Mouse (Mus musculus) layer of hippocampus, adult 18-20 months (tissue): ENCODE data around the gene Tgfb3. TPM values are rescaled to one million over a fixed set of nuclear protein-coding genes. Genes with fewer than 3 reads are reported as not detected.

Source experiments
- DNase-seq, 2 experiments: peaks; one replicate each; pipeline ENCODE4 v3.0.0; 2022; ENCODE audit warnings: low spot score in 2 of 2
- long read RNA-seq: library from polyadenylated mRNA; stranded (forward); transcript quantifications from one replicate; pipeline ENCODE4 v2.0.0, GENCODE M21; 2021
- total RNA-seq, 2 experiments: library from RNA; stranded (reverse); gene quantifications; 2 replicates each; pipeline ENCODE4 v1.2.3; 2021

Tgfb3 gene
- total RNA-seq: 10 to 100 TPM; 18.8 to 19.4 TPM
- long read RNA-seq, transcript Tgfb3-201 (7 exons, 3,383 nt): major isoform, 40 of 42 reads
- long read RNA-seq, partial matches to known transcripts: 2 of 42 reads
- long read RNA-seq, other reads (novel, unspliced or antisense): 0 of 42 reads

DNA sequence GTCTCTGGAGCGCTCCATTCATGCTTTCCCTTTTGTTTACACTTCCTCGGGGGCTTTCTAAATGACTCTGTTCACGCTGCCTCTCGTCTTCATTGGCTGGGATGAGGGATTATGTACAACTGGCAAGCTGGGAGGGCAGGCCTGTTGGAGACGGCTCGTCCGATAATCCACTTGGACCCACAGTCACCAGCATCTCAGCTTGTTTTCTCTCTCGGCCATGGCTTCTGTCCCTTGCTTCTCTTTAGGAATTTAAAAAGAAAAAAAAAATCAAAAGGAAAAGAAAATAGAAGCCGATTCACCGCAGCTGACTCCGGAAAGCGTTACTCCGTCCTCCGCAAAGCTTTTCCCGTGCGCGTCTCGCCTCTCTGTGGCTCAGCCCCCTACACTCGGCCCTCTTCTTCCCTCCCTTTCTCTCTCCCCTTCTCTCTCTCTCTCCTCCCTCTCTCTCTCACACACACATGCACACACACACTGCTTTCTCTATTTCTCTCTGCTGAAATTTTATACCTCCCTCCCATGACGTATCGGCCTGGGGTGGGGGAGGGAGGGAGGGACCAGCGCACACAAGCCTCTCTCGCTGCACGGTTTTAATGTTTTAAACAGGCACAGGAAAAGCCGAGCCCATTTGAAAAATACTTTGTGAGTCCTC, at the start of gene Tgfb3:
Tgfb3 (minus strand) TSS at position 489 of the 649 bp plus-strand sequence.
- peak in 1 of 2 experiments; percentile 58 for DNase-seq

- no peak for DNase-seq
Observed at GRCm38 (mm10) chr12:86128122-86128521, 49.3 kb upstream of the Tgfb3 start.

GRCm38 (mm10) chr12:86124016-86124415, 45.2 kb upstream of the Tgfb3 start:
- no peak for DNase-seq

GRCm38 (mm10) chr12:86116295-86116835, 37.5 kb upstream of the Tgfb3 start:
- no peak for DNase-seq

DNA sequence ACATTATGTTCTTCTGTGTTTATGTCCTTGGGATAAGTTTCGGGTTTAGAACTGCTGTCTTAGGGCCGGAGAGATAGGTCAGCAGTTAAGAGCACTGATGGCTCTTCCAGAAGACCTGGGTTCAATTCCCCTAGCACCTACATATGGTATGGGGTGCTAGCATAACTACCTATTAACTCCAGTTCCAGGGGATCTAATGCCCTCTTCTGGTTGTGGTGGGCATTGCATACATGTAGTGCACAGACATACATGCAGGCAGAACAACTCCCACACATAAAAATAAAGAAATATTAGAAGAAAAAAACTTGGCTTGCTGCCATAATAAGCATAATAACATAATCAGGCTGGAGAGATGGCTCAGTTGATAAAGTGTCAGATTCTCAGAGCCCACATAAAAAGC, 31.8 kb upstream of the Tgfb3 start:
- no peak for DNase-seq

DNA sequence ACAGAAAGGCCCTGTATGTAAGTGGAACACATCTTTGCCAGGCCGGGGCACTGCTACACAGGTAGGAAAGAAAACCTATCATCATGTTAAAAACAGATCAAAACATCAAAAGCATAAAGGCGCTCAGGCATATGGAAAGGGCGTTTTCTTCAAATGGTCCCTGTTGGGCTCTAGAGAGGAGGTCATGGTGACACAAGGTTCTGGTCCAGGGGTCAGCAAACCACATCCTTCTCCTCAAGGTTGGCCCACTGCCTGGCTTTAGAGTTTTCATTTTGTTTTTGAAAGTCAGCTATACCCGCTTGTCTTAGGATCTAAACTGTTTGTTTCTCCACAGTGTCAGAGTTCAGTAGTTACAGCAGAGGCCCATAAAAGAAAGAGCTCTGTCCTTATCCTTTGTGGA, 30.7 kb upstream of the Tgfb3 start:
- no peak for DNase-seq

- no peak for DNase-seq
Observed at GRCm38 (mm10) chr12:86107645-86108044, 28.8 kb upstream of the Tgfb3 start.

- no peak for DNase-seq
Observed at GRCm38 (mm10) chr12:86106086-86106485, 27.2 kb upstream of the Tgfb3 start.

DNA sequence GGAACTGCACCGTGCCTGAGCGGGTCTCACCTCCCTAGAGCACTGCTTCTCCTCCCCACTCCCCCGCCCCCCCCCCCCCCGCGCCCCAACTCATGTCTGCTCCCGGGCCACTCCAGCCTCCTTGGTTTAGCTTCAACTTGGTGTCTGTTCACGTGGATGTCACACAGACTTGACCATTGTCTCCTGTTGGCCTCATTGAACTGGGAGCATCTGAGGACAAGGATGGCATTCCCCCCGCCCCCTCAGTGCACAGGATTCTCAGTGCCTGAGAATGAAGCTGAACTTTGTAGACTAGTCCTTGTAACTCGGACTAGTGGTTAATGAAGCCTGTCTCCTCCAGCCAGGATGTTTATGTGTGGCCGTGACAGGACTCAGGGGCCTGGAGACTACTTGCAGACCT, 26.7 kb upstream of the Tgfb3 start:
- no peak for DNase-seq

GRCm38 (mm10) chr12:86104297-86104696, 25.5 kb upstream of the Tgfb3 start:
- DNase-seq: no peak

DNA sequence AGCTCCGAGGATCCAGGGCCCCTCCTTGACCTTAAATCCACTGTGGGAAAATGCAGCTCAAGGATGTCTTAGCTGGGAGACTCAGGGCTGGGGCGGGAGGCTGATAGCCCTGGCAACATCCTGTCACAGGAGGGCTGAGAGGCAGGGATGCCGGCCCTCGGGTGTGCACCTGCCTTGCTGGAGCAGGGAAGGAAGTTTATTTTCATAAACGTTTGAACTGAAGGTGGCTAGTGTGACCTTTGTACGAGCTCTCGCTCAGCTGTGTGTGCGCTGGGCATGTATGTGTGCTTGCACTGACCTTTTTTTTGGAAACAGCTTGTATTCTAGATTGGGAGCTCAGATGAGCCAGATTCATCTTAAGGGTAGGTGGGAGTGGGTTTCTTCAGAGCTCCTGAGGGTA, 25.0 kb upstream of the Tgfb3 start:
- DNase-seq: no peak

DNA sequence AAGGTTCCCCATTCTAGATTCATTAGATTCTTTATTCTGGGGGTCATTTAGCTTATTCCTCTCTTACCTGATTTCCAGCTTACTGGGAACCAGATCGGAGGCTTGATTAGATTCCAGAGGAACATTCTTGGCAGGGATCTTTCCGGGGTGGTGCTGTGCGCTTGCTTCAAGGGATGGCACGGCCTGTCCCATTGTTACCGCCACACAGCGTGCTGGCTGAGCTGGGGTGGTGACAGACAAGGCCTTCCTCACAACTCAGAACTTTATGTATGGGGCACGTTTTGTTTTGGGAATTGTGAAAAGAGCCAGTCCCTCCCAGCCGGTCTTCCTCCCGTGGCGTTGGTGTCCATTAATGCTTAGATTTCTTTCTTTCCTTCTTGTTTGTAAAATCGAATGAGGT, 24.6 kb upstream of the Tgfb3 start:
- peak in 1 of 2 experiments; percentile 67 for DNase-seq

- DNase-seq: peak in 1 of 2 experiments; percentile 46
Observed at GRCm38 (mm10) chr12:86102686-86103085, 23.8 kb upstream of the Tgfb3 start.

- DNase-seq: no peak
Observed at GRCm38 (mm10) chr12:86100711-86101110, 21.9 kb upstream of the Tgfb3 start.

DNA sequence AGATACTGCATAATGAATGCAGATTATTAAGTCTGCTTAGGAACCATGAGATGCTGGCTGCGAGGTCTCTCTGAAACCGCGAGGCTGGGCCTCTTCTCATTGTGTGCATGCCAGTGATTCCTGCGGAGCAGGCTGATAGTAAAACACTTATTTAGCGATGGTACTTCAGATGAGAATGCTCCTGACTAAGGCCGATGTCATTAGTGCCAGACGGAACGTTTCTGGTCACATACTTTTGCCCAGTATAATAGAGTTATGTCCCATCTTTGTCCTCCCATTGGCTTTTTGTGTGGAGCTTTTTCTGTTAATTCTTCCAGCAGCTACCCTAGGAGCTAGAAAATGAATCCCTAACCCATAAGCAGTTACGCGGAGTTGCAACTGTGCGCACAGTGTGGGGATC, 18.9 kb upstream of the Tgfb3 start:
- no peak for DNase-seq

GRCm38 (mm10) chr12:86095806-86096205, 17.0 kb upstream of the Tgfb3 start:
- no peak for DNase-seq

DNA sequence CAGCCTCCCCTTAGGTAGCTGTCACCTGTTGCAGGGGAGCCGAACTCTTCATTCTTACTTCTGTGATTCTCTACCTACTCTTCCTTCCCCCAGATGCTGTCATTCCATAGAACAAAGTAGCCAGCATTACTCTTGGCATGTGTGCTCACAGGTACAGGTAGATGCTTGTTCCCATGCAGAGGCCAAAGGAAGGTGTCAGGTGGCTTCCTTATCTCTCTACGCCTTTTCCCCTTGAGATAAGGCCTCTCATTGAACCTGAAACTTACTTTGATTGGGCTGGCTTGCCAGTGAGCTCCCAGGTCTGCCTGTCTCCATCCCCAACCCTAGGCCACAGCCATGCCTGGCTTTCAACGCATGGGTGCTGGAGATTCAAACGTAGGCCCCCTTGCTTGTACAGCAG, 15.2 kb upstream of the Tgfb3 start:
- DNase-seq: no peak

DNA sequence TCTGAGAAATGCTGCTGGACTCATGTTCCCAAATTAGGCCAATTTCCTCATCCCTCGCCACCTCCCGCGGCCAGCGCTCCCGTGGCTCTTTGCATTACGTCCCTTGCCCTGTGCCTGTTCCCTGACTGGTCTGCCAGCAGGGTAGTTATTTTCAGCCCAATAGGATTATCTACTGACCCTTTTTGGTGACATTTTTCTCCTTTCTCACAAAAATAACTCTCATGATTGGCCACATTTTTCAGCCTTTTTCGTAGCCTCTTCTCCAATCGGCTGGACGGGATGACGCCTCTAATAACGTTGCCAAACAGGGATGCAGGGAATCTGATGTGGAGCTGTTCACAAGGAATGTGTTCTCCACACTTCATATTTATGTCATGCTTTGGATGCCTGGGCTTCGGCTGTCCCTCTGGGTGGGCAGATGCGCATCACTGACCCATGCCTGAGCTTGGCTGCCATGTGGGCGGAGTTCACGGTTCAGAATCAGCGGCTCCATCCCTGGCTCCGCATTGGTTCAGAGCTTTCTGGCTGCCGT, 12.8 kb upstream of the Tgfb3 start:
- no peak for DNase-seq

DNA sequence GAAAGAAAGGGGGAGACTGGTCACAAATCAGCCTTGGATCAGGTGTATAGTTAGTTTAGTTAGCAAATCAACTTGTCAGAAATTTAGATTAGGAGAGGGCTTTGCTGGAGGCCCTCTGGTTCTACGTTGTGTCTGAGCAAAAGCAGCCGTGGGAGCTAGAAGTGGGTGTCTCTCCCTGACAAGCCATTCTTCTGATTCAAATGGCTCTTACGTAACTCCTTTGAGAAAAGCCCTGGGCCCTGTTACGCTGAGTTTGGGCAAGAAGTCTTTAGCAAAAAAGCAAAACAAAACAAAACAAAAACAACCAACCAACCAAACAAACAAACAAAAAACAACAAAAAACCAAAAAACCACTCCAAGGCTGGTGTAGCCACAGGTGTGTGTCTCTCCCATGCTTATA, 11.9 kb upstream of the Tgfb3 start:
- DNase-seq: no peak

GRCm38 (mm10) chr12:86088042-86088441, 9.2 kb upstream of the Tgfb3 start:
- no peak for DNase-seq

- no peak for DNase-seq
Observed at GRCm38 (mm10) chr12:86086550-86086949, 7.7 kb upstream of the Tgfb3 start.

DNA sequence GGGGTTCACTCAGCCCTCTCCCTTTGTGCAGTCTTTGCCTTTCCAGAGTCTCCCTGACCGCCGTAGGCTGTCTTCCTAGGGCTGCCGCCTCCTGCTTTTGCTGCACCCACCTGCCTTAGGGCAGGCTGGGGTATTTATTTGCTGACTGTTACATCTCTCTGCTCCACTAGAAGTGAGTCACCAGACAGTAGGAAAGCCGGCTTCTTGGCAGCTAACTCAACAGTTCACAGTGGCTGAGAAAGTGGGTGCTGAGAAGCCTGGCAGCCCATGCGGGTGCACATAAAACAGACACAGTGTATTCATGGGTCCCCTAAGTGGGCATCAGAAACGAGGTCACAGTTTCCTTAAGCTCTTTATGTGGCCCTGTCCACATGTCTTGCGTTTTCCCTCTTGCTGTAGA, 7.0 kb upstream of the Tgfb3 start:
- peak in 1 of 2 experiments; percentile 66 for DNase-seq
